Mouse (Mus musculus): ENCODE data around the gene Epn2. TPM values are rescaled to one million over a fixed set of nuclear protein-coding genes. Genes with fewer than 3 reads are reported as not detected.

Gene Epn2
- polyA plus RNA-seq, 1 experiment: 3.2 TPM

DNA sequence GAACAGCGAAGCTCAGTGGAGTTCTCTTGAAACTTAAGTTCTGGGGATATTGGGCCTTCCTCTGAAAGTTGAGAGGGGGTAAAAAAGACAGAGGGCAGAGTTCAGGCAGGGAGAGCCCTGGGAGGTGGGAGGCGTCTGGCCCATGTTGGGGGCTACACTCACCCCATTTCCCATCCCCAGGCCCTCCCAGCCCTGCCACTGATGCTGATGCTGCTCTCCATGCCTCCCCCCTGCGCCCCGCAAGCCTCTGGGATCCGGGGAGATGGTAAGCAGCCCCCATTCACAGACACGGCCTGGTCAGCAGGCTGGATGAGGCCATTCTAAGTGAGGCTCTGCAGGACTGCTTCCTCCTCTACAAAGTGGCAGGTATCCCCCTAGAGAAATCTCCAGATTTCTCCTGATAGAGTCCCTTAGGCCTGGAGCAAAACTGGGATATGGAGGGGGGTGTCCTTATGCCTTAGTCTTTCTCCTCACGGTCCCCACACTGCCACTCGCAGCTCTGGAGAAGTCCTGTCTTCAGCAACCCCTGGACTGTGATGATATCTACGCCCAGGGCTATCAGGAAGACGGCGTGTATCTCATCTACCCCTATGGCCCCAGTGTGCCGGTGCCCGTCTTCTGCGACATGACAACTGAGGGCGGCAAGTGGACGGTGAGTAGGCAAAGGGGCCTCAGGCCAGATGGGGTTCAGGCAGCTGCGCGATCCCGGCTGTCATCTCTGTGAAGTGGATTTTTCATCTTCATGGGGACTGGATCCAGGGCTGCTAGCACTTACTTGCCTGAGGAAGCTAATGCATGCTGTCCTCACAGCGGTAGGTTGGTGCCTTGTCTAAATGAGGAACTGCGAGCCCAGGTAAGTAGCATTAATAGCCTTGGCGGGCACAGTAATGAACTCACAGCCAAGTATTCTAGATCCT, 93.7 kb downstream of the Epn2 start:
- H3K27ac ChIP-seq (ENCODE audit: insufficient read depth, low read depth, low read length): no peak overlapping the region
- no peak for TF ChIP-seq CTCF (IDR thresholded peaks at IDR 0.05; ENCODE audit: low read depth, low read length)
- TF ChIP-seq POLR2A (IDR thresholded peaks at IDR 0.05; ENCODE audit: borderline replicate concordance, low read depth, low read length): no peak
- H3K4me3 ChIP-seq (ENCODE audit: insufficient read depth, low read length): no peak overlapping the region
- no peaks in the 10 kb centered on the region for H3K4me1 ChIP-seq (ENCODE audit: control insufficient read depth, insufficient read depth, low read length)

- H3K4me1 ChIP-seq (ENCODE audit: control insufficient read depth, insufficient read depth, low read length): no peaks in the 10 kb centered on the region
- no peak for TF ChIP-seq CTCF (IDR thresholded peaks at IDR 0.05; ENCODE audit: low read depth, low read length)
- TF ChIP-seq POLR2A (IDR thresholded peaks at IDR 0.05; ENCODE audit: borderline replicate concordance, low read depth, low read length): no peak
- no peak within 1 kb of the TSS for H3K27ac ChIP-seq (ENCODE audit: insufficient read depth, low read depth, low read length)
- no peak within 1 kb of the TSS for H3K4me3 ChIP-seq (ENCODE audit: insufficient read depth, low read length)
Observed at GRCm38 (mm10) chr11:61484613-61485540, 94.6 kb downstream of the Epn2 start, which contains the start of gene Mfap4. TSS of gene Mfap4 (plus strand) at chr11:61485431.

DNA sequence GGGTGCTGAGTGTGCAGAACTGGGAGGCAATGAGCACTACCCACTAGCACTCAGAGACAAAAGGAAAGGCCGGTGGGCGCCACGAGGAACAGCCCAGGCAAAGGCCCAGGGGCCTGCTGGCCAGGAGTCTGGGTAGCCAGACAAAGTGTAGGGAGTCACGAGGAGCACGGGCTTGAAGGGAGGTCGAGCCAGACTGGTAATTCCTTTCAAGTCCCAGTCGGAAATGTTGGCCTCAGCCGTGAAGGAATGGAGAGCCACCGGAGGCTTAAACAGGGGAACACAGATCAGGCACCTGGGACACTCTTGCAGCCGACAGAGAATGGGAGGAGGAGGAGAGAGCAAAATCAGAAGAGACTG, 95.3 kb downstream of the Epn2 start:
- no peaks in the 10 kb centered on the region for H3K4me1 ChIP-seq (ENCODE audit: control insufficient read depth, insufficient read depth, low read length)
- H3K27ac ChIP-seq (ENCODE audit: insufficient read depth, low read depth, low read length): no peak overlapping the region
- H3K4me3 ChIP-seq (ENCODE audit: insufficient read depth, low read length): no peak overlapping the region
- TF ChIP-seq POLR2A (IDR thresholded peaks at IDR 0.05; ENCODE audit: borderline replicate concordance, low read depth, low read length): no peak
- TF ChIP-seq CTCF (IDR thresholded peaks at IDR 0.05; ENCODE audit: low read depth, low read length): no peak

DNA sequence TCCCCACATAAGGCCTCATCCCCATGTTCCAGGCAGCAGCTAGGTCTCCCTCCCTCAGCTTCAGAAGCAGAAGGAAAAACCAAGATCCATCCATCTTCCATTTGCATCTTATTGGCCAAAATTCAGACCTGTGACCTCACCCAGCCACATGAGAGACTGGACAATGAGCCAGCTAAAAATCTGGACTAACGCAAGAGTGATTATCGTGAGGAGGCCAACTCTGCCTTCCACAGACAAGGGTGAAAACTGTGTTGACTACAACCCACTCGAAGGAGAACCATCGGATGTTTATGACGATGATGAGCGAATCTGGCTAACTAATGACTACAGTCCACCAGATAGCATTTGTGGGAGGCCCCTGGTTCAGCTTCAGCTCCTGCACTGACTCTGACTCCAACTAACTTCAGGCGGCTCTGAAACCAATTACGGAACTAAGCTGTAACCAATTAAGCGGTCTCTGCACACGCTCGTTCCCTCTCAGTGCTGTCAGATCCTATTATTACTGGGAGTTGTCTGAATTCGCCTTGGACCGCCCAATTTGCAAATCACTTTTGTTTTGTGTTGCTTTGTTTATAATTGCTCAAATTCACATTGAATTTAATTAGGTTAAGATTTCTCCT, 96.2 kb downstream of the Epn2 start:
- H3K4me3 ChIP-seq (ENCODE audit: insufficient read depth, low read length): no peak overlapping the region
- no peaks in the 10 kb centered on the region for H3K4me1 ChIP-seq (ENCODE audit: control insufficient read depth, insufficient read depth, low read length)
- no peak overlapping the region for H3K27ac ChIP-seq (ENCODE audit: insufficient read depth, low read depth, low read length)
- TF ChIP-seq CTCF (IDR thresholded peaks at IDR 0.05; ENCODE audit: low read depth, low read length) (no peak), POLR2A (IDR thresholded peaks at IDR 0.05; ENCODE audit: borderline replicate concordance, low read depth, low read length) (no peak)

GRCm38 (mm10) chr11:61481239-61482090, 98.0 kb downstream of the Epn2 start:
- no peak for TF ChIP-seq CTCF (IDR thresholded peaks at IDR 0.05; ENCODE audit: low read depth, low read length)
- TF ChIP-seq POLR2A (IDR thresholded peaks at IDR 0.05; ENCODE audit: borderline replicate concordance, low read depth, low read length): no peak
- H3K4me1 ChIP-seq (ENCODE audit: control insufficient read depth, insufficient read depth, low read length): no peaks in the 10 kb centered on the region
- no peak overlapping the region for H3K27ac ChIP-seq (ENCODE audit: insufficient read depth, low read depth, low read length)
- no peak overlapping the region for H3K4me3 ChIP-seq (ENCODE audit: insufficient read depth, low read length)

- Histone ChIP-seq H3K4me1 (ENCODE audit: control insufficient read depth, insufficient read depth, low read length) (no peaks in the 10 kb centered on the region), H3K4me3 (ENCODE audit: insufficient read depth, low read length) (no peak overlapping the region), H3K27ac (ENCODE audit: insufficient read depth, low read depth, low read length) (no peak overlapping the region)
- TF ChIP-seq CTCF (IDR thresholded peaks at IDR 0.05; ENCODE audit: low read depth, low read length): no peak
- TF ChIP-seq POLR2A (IDR thresholded peaks at IDR 0.05; ENCODE audit: borderline replicate concordance, low read depth, low read length): no peak
Observed at GRCm38 (mm10) chr11:61478788-61479187, 100.7 kb downstream of the Epn2 start.

DNA sequence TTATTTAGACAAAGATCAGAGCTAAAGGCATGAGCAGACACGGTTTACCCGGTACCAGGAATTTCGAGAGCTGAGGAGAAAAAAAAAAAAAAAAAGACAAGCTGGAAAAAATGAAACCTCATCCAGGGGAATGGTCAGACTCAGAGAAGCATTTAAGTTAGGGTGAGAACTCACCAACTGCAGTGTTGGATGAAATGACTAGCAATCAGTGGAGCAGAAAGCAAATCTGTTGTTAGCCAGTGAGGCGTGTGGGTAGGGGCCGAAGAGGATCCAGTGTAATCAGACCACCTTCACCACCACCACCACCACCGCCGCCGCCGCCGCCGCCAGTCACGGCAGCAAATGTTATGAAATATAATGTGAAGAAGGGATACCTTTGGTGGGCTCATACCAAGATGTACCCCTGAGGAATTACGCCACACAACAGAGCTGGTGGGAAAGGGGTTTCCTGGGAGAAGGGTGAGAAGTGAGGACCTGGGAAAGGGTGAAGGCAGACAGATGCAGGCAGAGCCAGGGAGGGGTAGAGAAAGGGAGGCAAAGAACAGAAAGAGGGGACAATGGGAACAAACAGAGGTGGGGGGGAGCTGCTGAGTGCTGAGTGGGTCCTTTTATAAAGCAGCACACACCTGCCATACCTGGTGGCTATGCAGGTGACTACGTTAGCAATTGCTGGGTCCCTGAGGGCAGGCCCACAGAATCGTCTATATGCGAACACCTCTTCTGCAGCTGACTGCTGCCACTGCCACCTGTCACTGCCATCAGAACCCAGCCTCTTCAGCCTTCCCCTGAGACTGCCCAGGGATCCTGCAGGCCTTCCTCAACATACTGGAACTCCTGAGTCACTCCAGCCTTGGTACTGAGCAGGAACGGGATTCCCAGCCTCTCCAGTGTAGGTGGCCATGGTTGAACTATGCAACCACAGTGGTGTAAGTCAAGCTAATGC, 101.7 kb downstream of the Epn2 start:
- Histone ChIP-seq H3K4me1 (ENCODE audit: control insufficient read depth, insufficient read depth, low read length) (no peaks in the 10 kb centered on the region), H3K27ac (ENCODE audit: insufficient read depth, low read depth, low read length) (no peak overlapping the region), H3K4me3 (ENCODE audit: insufficient read depth, low read length) (no peak overlapping the region)
- TF ChIP-seq POLR2A (IDR thresholded peaks at IDR 0.05; ENCODE audit: borderline replicate concordance, low read depth, low read length) (no peak), CTCF (IDR thresholded peaks at IDR 0.05; ENCODE audit: low read depth, low read length) (no peak)

DNA sequence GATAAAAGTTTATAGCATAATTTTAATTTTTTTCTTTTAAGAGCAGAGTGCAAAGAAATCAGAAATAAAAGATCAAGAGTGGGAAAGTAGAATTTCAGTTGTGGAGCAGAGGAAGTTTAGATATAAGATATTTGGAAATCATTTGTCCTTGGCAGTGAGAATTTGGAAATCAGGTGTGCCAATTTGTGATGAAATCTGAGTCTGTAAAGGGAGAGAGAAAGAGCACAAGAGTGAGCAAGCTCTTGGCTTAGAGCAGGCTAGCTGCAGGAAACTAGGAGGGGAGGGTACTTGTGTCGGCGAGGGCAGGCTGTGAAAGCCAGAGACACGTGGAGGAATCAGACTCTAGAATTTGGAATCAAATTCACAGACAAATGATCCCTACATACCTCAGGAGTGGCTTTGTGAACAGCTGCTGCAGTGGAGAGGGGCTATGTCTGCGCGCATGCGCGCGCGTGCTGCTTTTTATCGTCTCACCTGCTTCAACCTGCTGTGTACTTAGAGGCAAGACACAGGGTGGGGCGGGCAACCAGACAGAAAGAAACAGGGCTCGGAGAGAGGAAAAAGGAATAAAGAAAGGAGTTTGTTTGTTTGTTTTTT, 102.6 kb downstream of the Epn2 start:
- Histone ChIP-seq H3K4me1 (ENCODE audit: control insufficient read depth, insufficient read depth, low read length) (peaks cover 3% of the 10 kb centered on the region), H3K27ac (ENCODE audit: insufficient read depth, low read depth, low read length) (no peak overlapping the region), H3K4me3 (ENCODE audit: insufficient read depth, low read length) (no peak overlapping the region)
- TF ChIP-seq CTCF (IDR thresholded peaks at IDR 0.05; ENCODE audit: low read depth, low read length) (no peak), POLR2A (IDR thresholded peaks at IDR 0.05; ENCODE audit: borderline replicate concordance, low read depth, low read length) (no peak)

All from bone marrow macrophage, adult 2 months (primary cell).